Mouse (Mus musculus) Patski (cell line): ENCODE measurements around the gene Atxn7l2. TPM values are rescaled to one million over a fixed set of nuclear protein-coding genes. Genes with fewer than 3 reads are reported as not detected.
A peak's percentile ranks its signal among the peaks of the same experiment; 100 is the strongest.

ENCODE experiments used
- ATAC-seq: fragments of 100-300 bp; one replicate; pipeline ENCODE4 v1.8.0; 2021
- CTCF ChIA-PET: fragments of 350-600 bp; sonication (Branson Sonifier 250); formaldehyde crosslinking; loops from one replicate; lab custom pipeline; 2022; ENCODE audit warnings: inconsistent platforms; lab: Charles Lee
- POLR2A ChIA-PET: fragments of 350-600 bp; sonication (Branson Sonifier 250); formaldehyde crosslinking; loops from one replicate; lab custom pipeline; 2022; ENCODE audit warnings: antibody characterized with exemption, inconsistent platforms; lab: Charles Lee
- DNase-seq: peaks from one replicate; pipeline ENCODE4 v3.0.0-alpha.2; 2011; ENCODE audit warnings: low read depth, low spot score
- H3K27me3 ChIP-seq: fragments of 371-371 bp; one replicate; pipeline ENCODE4 v1.5.1; 2021
- CTCF ChIP-seq: fragments of 100-300 bp; IDR thresholded peaks from one replicate; pipeline ENCODE4 v1.5.1; 2021
- in situ Hi-C: fragments of 300-500 bp; cut with MboI; formaldehyde crosslinking; loops from 3 replicates; pipeline ENCODE4 v1.11.1; 2018; ENCODE audit warnings: low pct_unique_long_range_greater_than_20kb, mixed read lengths
- polyA plus RNA-seq: library from polyadenylated mRNA; unstranded; gene quantifications from one replicate; pipeline ENCODE4 v1.2.3, GENCODE M21; 2021

The Atxn7l2 gene
- polyA plus RNA-seq, 1 experiment from 2014 or later, result 17.4 TPM

GRCm38 (mm10) chr3:108165532-108166315 lies 45.0 kb downstream of the Atxn7l2 start:
- TF ChIP-seq CTCF, result no peak
- in situ Hi-C loops, result loop anchor here (5.0 kb wide), 2 partner anchors 42 to 222 kb away; no protein-coding TSS in a partner anchor
- CTCF ChIA-PET, result interaction anchor here (0.7 to 10.4 kb wide), 15 partner anchors 9 to 223 kb away, joined by 3 to 247 read pairs (median 6); partner anchors contain the start of genes Atxn7l2, Cyb561d1, Gnai3 and Gpr61

DNA sequence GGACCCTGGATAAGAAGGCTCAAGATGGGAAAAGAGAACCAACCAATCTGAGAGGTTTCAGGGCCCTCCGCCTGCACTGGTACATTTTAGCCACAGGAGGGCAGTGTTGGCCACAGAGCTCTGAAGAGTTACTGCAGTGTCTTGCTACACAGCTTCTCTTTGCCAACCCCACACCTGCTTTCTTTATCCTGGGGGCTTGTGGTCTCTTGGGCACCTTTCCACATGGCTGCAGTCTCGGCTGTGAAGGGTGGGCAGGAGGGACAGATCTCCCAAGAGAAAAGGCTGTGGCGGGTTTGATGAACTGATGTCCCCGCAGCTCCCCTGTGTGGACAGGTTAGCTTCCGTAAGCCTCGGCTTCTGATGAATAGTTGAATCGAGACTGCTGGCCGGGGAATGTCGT lies 45.9 kb downstream of the Atxn7l2 start:
- TF ChIP-seq CTCF, result no peak
- peaks cover 5% of the 10 kb centered on the region for H3K27me3 ChIP-seq
- peak; percentile 57 for ATAC-seq
- in situ Hi-C loops, result loop anchor here (5.0 kb wide), 3 partner anchors 42 to 222 kb away; no protein-coding TSS in a partner anchor
- POLR2A ChIA-PET, result interaction anchor here (0.8 to 2.0 kb wide), 10 partner anchors 10 to 92 kb away, joined by 3 to 11 read pairs (median 4); partner anchors contain the start of genes Amigo1, Atxn7l2, Cyb561d1 and Gpr61
- CTCF ChIA-PET, result interaction anchor here (0.7 to 10.4 kb wide), 30 partner anchors 8 to 280 kb away, joined by 3 to 247 read pairs (median 4); partner anchors contain the start of genes Atxn7l2, Cyb561d1, Gnai3 and Gnat2
- DNase-seq, result peak; percentile 34

More at GRCm38 (mm10) chr3:108165532-108166315, 45.0 kb downstream of the Atxn7l2 start:
- ATAC-seq (no peak), DNase-seq (no peak)
- peaks cover 5% of the 10 kb centered on the region for H3K27me3 ChIP-seq
- POLR2A ChIA-PET, result interaction anchor here (0.5 to 3.3 kb wide), 9 partner anchors 9 to 81 kb away, joined by 3 to 17 read pairs (median 4); partner anchors contain the start of genes Atxn7l2 and Cyb561d1

GRCm38 (mm10) chr3:108164091-108164490 lies 46.6 kb downstream of the Atxn7l2 start:
- ChIA-PET CTCF (interaction anchor here (0.7 to 10.4 kb wide), 27 partner anchors 9 to 281 kb away, joined by 3 to 247 read pairs (median 5); partner anchors contain the start of genes Atxn7l2, Cyb561d1, Gnai3 and Gnat2), POLR2A (interaction anchor here (0.7 to 2.0 kb wide), 10 partner anchors 9 to 239 kb away, joined by 3 to 11 read pairs (median 4); partner anchors contain the start of genes Amigo1, Atxn7l2, Cyb561d1 and Gpr61)
- DNase-seq (no peak), ATAC-seq (no peak)
- TF ChIP-seq CTCF, result no peak
- in situ Hi-C loops, result loop anchor here (5.0 kb wide), 1 partner anchor 88 kb away; no protein-coding TSS in a partner anchor
- peaks cover 5% of the 10 kb centered on the region for H3K27me3 ChIP-seq

DNA sequence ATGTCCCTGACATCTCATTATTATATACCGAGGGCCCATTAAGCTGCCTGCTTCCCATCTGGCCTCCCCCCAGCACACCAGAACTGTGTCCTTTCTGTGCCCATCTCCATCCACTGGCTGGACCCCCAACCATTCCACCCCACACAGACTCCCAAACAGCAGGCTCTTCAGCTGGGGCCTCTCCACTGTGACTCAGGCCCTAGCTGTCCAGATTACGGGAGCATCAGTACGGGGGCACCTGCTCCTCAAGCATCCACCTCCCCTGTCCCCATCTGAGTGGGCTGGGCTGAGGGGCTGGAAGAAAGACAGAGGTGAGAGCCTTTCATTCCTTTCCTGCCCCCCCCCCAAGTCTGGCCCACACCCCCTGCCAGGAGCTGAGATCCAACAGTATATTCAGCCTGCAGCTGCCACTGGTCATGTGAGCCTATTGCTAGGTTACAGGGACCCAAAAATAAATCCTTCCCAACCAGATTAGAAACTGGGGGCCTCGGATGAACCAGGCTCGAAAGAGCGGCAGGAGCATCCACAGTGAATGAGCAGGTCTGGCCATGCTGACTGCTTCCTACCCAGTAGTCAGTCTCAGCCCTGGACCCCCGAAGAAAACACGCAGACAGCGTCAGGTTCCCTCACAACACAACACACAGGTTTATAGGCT lies 52.2 kb downstream of the Atxn7l2 start:
- ChIA-PET CTCF (interaction anchor here (0.8 to 1.3 kb wide), 3 partner anchors 10 to 43 kb away, joined by 3 to 6 read pairs (median 3); partner anchors contain the start of gene Cyb561d1), POLR2A (interaction anchor here (0.6 to 1.0 kb wide), 3 partner anchors 10 to 289 kb away, joined by 3 to 4 read pairs (median 3); no protein-coding TSS in a partner anchor)
- in situ Hi-C loops, result no loop called here
- no peak for TF ChIP-seq CTCF
- DNase-seq, result no peak
- ATAC-seq, result no peak
- H3K27me3 ChIP-seq, result peaks cover 5% of the 10 kb centered on the region

GRCm38 (mm10) chr3:108154656-108155055 lies 56.1 kb downstream of the Atxn7l2 start, which contains the start of gene Gpr61:
TSS of gene Gpr61 (minus strand) at chr3:108154882.
- no peak for ATAC-seq
- ChIA-PET CTCF (interaction anchor here (1.0 to 10.1 kb wide), 6 partner anchors 8 to 125 kb away, joined by 3 to 72 read pairs (median 6); partner anchors contain the start of genes Cyb561d1 and Gnai3), POLR2A (interaction anchor here (2.0 kb wide), 1 partner anchor 9 kb away, joined by 5 read pairs; no protein-coding TSS in a partner anchor)
- no peaks in the 10 kb centered on the region for H3K27me3 ChIP-seq
- DNase-seq, result no peak
- in situ Hi-C loops, result no loop called here
- TF ChIP-seq CTCF, result no peak

DNA sequence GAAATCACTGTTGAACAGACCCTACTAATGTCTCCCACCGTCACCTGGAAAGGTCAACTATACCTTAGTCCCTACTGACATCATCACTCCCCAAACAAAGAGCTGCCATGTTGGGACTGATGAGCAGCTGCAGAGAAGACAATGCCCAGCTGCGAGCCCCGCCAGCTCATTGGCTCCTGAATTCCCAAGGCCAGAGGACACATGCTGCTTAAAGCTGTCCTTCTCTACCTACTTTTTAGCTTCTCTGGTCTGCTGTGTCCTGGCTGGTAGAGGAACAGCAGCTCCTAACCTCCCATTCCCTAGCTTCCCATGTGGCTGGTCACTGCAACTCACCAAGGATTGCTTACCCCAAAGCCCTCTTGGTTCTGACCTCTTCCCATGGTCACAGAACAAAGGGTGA lies 58.4 kb downstream of the Atxn7l2 start:
- POLR2A ChIA-PET, result interaction anchor here (1.0 kb wide), 1 partner anchor 11 kb away, joined by 3 read pairs; no protein-coding TSS in a partner anchor
- in situ Hi-C loops, result no loop called here
- CTCF ChIA-PET, result interaction anchor here (10.1 kb wide), 1 partner anchor 13 kb away, joined by 72 read pairs; no protein-coding TSS in a partner anchor
- ATAC-seq, result no peak
- TF ChIP-seq CTCF, result no peak
- DNase-seq, result no peak
- no peaks in the 10 kb centered on the region for H3K27me3 ChIP-seq

Other genes starting within 250 kb of the Atxn7l2 start
- gene Gstm3, start 241.7 kb downstream of the Atxn7l2 start, polyA plus RNA-seq, result not detected
- 11.7 TPM for gene Gstm2, start 224.5 kb downstream of the Atxn7l2 start, polyA plus RNA-seq
- gene Gstm1, start 193.0 kb downstream of the Atxn7l2 start, polyA plus RNA-seq, result 145 TPM
- gene Gstm4, start 166.0 kb downstream of the Atxn7l2 start, polyA plus RNA-seq, result 17.1 TPM
- gene Ampd2, start 124.3 kb downstream of the Atxn7l2 start, polyA plus RNA-seq, result 78.2 TPM
- 2.7 TPM for gene Gnat2, start 118.1 kb downstream of the Atxn7l2 start, polyA plus RNA-seq
- 136 TPM for gene Gnai3, start 64.8 kb downstream of the Atxn7l2 start, polyA plus RNA-seq
- gene Gpr61, start 56.1 kb downstream of the Atxn7l2 start, polyA plus RNA-seq, result 0.04 TPM
- gene Amigo1, start 24.6 kb downstream of the Atxn7l2 start, polyA plus RNA-seq, result 16.6 TPM
- 9.2 TPM for gene Cyb561d1, start 9.7 kb downstream of the Atxn7l2 start, polyA plus RNA-seq
- gene Sypl2, start 15.7 kb upstream of the Atxn7l2 start, polyA plus RNA-seq, result not detected
- gene Psma5, start 46.0 kb upstream of the Atxn7l2 start, polyA plus RNA-seq, result 239 TPM
- 125 TPM for gene Sort1, start 73.1 kb upstream of the Atxn7l2 start, polyA plus RNA-seq
- not detected for gene Mybphl, start 154.0 kb upstream of the Atxn7l2 start, polyA plus RNA-seq
- gene Psrc1, start 172.9 kb upstream of the Atxn7l2 start, polyA plus RNA-seq, result 29.8 TPM
- gene Celsr2, start 204.6 kb upstream of the Atxn7l2 start, polyA plus RNA-seq, result 90.1 TPM
- gene Sars, start 234.3 kb upstream of the Atxn7l2 start, polyA plus RNA-seq, result 536 TPM